Mouse (Mus musculus) olfactory bulb, adult 2 months (tissue): ENCODE results near the gene Myo3b. TPM values are rescaled to one million over a fixed set of nuclear protein-coding genes. Genes with fewer than 3 reads are reported as not detected.
A peak's percentile ranks its signal among the peaks of the same experiment; 100 is the strongest.

Experiments
- H3K27ac ChIP-seq: fragments of 200-500 bp; 2 replicates; pipeline ENCODE4 v1.5.1; 2012; ENCODE audit warnings: low read depth, low read length; ENCODE audit not compliant: insufficient read depth
- H3K4me1 ChIP-seq: fragments of 200-500 bp; 2 replicates; pipeline ENCODE4 v1.6.1; 2012; ENCODE audit warnings: low read length; ENCODE audit not compliant: control insufficient read depth, insufficient read depth
- H3K4me3 ChIP-seq: fragments of 200-500 bp; 2 replicates; pipeline ENCODE4 v1.5.1; 2012; ENCODE audit warnings: mild to moderate bottlenecking, low read depth, low read length, moderate library complexity; ENCODE audit not compliant: insufficient read depth
- CTCF ChIP-seq: fragments of 200-500 bp; IDR thresholded peaks from 2 replicates; pipeline ENCODE4 v1.5.1; 2012; ENCODE audit warnings: low read depth, mild to moderate bottlenecking, low read length, moderate library complexity; ENCODE audit not compliant: insufficient read depth
- POLR2A ChIP-seq: fragments of 200-500 bp; IDR thresholded peaks from 2 replicates; pipeline ENCODE4 v1.6.1; 2012; ENCODE audit warnings: mild to moderate bottlenecking, low read depth, low read length, moderate library complexity; ENCODE audit not compliant: insufficient read depth
- WGBS: fragments of 180-500 bp; shearing (Covaris S2); methylation state at CpG from one replicate; pipeline ENCODE4 v1.1.7; 2018; 5-methylcytosine and 5-hydroxymethylcytosine counted together
- polyA plus RNA-seq: library from polyadenylated mRNA; stranded (reverse); fragments of >200 nt; gene quantifications from 2 replicates; pipeline ENCODE4 v1.2.4, GENCODE M21; 2012; ENCODE audit warnings: low replicate concordance; ENCODE audit not compliant: missing spikeins, insufficient read depth, insufficient read length

The Myo3b gene
- polyA plus RNA-seq, 1 experiment: not detected

DNA sequence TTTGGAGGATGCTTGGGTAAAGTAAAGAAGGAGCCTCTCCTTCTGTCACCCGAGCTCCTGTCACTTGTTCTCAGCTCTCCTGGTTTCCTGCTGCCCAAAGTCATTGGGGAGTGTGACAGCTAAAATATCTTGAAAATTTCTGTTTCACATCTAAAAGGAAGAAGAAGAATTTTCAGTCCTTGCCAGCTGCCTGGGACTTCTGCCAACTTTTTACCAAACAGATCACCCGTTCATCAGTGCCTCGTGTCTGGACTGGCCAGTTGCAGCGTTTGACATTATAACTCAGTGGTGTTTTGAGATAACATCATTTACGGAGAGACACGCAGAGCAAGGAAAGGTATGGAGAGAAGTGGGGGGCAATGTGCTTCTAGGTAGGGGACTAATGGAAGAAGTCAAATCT, 20.7 kb upstream of the Myo3b start:
- WGBS: 48% methylated on average over 6 of the region's 6 CpGs
- no peak for TF ChIP-seq CTCF
- no peak for TF ChIP-seq POLR2A
- no peak overlapping the region for H3K4me3 ChIP-seq
- H3K4me1 ChIP-seq: no peaks in the 10 kb centered on the region
- no peak overlapping the region for H3K27ac ChIP-seq

DNA sequence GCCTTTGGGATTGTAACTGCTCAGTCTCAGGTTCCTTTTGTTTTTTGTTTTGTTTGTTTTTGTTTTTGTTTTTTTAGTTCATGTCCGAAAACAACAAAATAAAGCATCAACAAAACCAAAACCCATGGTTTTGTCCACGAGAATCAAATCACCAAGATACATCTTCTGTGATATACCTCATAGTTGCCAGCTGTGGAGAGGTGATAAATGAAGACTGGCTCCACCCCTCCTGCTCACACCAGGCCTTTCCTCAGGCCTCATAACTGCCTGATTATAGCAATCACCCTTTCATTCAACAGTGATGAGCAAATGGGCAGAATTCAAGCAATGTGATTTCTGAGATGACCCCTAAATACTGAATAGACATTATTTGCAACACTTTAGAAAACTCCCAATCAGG, 14.5 kb upstream of the Myo3b start:
- H3K4me1 ChIP-seq: no peaks in the 10 kb centered on the region
- no peak overlapping the region for H3K27ac ChIP-seq
- no peak overlapping the region for H3K4me3 ChIP-seq
- TF ChIP-seq CTCF (no peak), POLR2A (no peak)
- WGBS: 86% methylated on average over 2 of the region's 2 CpGs

DNA sequence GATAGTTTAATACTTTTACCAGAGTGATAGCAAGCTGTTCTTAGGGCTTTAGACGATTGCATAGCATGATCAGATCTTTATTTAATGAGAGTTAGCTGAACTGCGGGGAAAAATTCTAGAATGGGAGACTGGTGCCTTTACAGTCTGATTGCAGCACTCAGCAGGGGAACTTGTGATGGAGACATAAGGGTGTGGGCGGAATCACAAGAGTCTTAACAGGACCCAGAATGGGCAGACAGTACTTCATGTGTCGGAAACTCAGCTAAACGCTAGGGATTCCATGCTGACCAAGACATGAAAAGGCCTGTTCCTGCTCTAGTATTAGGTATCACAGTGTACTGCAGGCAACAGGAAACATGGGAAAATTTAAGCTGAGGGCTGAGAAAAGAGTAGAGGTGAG, 13.2 kb upstream of the Myo3b start:
- Histone ChIP-seq H3K4me1 (no peaks in the 10 kb centered on the region), H3K4me3 (no peak overlapping the region)
- no peak for TF ChIP-seq CTCF
- no peak for TF ChIP-seq POLR2A

DNA sequence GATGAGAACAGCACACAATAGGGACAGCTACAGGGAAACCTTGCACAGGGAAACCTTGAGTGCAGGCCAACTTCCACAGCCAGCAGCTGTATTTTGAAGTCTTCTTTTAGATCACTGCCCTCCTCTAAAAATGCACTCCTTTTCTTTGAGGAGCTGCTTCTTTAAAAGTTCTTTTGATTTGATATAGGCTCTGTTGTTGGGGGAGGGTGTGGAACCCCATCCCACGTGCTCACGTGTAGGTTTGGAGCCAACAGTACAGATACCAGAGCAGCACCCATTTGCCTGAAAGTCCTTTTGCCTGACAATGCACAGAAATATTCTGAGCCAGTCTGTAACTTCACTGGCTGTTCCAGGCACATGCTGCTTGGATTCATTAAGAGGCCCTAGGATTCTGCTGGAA, 7.5 kb upstream of the Myo3b start:
- 66% methylated on average over 2 of the region's 2 CpGs for WGBS
- Histone ChIP-seq H3K4me3 (no peak overlapping the region), H3K4me1 (peaks cover 2% of the 10 kb centered on the region; the same call in 1 of the 2 replicates), H3K27ac (no peak overlapping the region)
- TF ChIP-seq POLR2A: no peak
- no peak for TF ChIP-seq CTCF

More for the DNA sequence above, 13.2 kb upstream of the Myo3b start:
- H3K27ac ChIP-seq: no peak overlapping the region
- WGBS: 79% methylated on average over 5 of the region's 5 CpGs

DNA sequence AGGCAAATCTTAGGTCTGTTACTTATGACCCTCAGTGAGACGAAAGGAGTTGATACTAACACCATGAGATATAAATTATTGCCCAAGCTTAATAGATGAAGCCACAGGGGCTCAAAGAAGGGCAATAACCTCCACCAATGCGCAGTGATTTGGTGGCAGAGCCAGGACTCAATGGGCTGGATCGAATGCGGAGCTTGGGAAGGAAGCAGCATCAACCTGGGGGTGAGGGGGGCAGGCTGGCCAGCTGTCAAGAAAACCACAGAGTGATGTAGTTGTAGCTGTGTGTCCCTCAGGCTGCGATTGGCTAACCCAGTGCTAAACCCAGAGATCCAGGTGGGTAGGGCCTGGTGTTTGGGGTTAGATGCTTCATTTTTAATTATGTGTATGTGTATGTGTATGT, 4.0 kb upstream of the Myo3b start:
- 62% methylated on average over 5 of the region's 5 CpGs for WGBS
- H3K4me3 ChIP-seq: no peak overlapping the region
- H3K4me1 ChIP-seq: peaks cover 2% of the 10 kb centered on the region; the same call in 1 of the 2 replicates
- TF ChIP-seq CTCF: no peak
- no peak for TF ChIP-seq POLR2A
- H3K27ac ChIP-seq: no peak overlapping the region

DNA sequence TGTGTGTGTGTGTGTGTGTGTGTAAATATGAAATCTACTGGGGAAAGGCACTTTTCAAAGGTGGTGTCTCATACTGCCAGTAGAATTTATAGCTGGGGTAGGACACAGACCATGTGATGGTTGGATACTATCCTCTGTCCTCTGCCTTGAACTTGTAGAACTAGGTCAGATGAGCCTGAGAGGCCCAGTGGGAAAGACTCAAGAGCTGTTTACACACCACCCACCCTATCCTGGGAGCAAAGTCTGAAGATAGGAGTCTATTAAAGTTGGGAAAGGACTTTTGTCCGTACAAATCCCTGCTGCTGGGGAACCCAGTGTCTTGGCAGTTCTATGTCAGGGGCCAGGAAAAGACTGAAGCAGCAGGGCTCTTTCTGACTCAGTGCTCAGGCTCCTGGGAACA, 3.6 kb upstream of the Myo3b start:
- H3K27ac ChIP-seq: no peak overlapping the region
- TF ChIP-seq CTCF: no peak
- TF ChIP-seq POLR2A: no peak
- H3K4me3 ChIP-seq: no peak overlapping the region
- 52% methylated on average over 1 of the region's 1 CpGs for WGBS
- H3K4me1 ChIP-seq: peaks cover 2% of the 10 kb centered on the region; the same call in 1 of the 2 replicates

DNA sequence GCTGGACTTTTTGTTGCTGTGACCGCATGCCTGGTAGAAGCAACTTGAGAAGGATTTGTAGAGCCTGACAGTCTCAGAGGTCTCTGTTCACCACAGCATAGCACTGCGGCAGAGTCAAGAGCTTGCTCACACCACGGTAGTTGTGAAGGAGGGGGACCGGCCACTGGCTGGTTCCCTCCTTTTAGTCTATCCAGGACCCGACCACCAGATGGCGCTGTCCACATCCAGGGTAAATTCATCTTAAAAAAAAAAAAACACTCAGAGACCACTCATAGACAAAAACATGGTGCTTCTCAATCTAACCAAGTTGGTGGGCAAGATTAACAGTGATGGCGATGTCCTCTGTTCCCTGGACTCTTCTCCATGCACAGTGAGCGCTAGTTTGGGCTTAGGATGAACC, 1.7 kb upstream of the Myo3b start:
- Histone ChIP-seq H3K27ac (no peak overlapping the region), H3K4me1 (peaks cover 4% of the 10 kb centered on the region; the same call in 1 of the 2 replicates), H3K4me3 (no peak overlapping the region)
- TF ChIP-seq POLR2A (no peak), CTCF (peak; percentile 52; the same call in 1 of the 2 replicates)
- 78% methylated on average over 8 of the region's 8 CpGs for WGBS

DNA sequence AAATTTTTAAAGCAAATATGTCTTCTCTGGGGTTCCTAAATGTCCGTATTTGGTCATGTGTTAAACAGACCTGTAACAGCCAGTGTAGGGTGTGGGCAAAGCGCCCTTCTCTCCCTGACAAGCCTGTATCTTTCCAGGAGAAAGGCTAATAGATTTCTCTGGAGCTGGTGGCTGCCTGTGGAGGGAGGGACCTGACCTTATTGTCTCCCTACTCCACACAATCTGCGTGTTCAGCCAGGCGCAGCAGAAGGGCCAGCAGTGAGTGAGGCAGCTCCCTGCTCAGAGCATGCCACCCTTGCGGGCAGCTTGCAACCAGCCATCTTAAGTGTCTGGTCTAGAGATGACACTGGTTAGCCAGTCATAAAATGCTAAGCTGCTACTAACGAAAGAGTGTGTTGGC, 5.5 kb downstream of the Myo3b start:
- 50% methylated on average over 6 of the region's 6 CpGs for WGBS
- H3K27ac ChIP-seq: peak overlapping the region; percentile 15; the same call in 1 of the 2 replicates

DNA sequence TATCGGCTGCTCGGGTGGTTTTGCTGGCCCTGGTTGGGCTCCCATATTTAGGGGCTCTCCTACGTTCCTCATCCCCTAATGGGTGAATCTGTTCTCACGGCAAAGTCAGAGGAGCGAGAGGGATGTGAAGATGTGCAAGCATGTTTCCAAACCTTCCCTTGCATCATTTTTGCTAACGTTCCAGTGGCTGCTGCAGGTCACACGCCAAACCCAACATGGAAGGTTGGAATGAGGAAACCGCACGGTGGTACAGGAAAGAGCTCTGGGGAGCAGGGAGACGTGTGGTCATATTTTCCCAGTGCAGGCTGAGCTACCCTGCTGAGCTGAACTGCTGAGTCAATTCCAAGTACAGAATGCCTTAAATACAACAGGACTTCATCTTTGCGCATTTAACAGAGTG, 8.9 kb downstream of the Myo3b start:
- H3K27ac ChIP-seq: no peak overlapping the region
- no peak overlapping the region for H3K4me3 ChIP-seq
- H3K4me1 ChIP-seq: peaks cover 10% of the 10 kb centered on the region
- no peak for TF ChIP-seq POLR2A
- no peak for TF ChIP-seq CTCF
- 82% methylated on average over 11 of the region's 11 CpGs for WGBS

More for the DNA sequence above, 5.5 kb downstream of the Myo3b start:
- Histone ChIP-seq H3K4me3 (no peak overlapping the region), H3K4me1 (peaks cover 12% of the 10 kb centered on the region)
- TF ChIP-seq CTCF (no peak), POLR2A (no peak)

DNA sequence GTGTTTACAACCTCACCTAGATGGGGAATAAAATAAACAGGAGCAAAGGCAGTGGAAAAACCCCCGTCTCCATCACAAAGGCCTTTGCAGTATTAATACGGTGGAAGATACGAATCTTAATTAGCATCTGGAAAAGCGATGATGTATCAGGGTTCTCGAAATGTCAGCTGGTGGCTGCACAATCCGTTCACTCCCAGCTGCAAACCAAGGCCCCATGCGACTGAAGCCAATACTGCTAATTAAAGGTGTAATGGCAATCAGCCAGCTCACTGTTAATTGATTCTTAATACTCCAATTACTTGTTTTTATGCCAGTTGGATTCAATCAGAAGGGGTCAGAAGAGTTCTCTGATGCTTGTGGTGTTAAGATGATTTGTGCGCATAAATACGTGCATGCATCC, 14.9 kb downstream of the Myo3b start:
- no peak for TF ChIP-seq POLR2A
- TF ChIP-seq CTCF: no peak
- H3K4me3 ChIP-seq: no peak overlapping the region
- WGBS: 50% methylated on average over 9 of the region's 9 CpGs
- peak overlapping the region; percentile 97 for H3K27ac ChIP-seq
- peaks cover 12% of the 10 kb centered on the region for H3K4me1 ChIP-seq
